Mouse (Mus musculus): ENCODE data around the gene Atp2a1. TPM values are rescaled to one million over a fixed set of nuclear protein-coding genes. Genes with fewer than 3 reads are reported as not detected.
"Not testable (repeated sequence)": the region's sequence is repeated elsewhere in the genome, so short reads cannot be mapped to it uniquely, and the experiment has no call there.

The Atp2a1 gene
- polyA plus RNA-seq, 1 experiment from 2014 or later, result 0.24 TPM

- Histone ChIP-seq H3K9ac (ENCODE audit: low read length) (no peak overlapping the region), H3K36me3 (ENCODE audit: control insufficient read depth, insufficient read depth, low read length) (peaks cover 83% of the 10 kb centered on the region), H3K4me2 (ENCODE audit: low read length) (no peak overlapping the region), H3K27me3 (replicated peaks; ENCODE audit: control insufficient read depth, insufficient read depth, low read length) (no peaks in the 10 kb centered on the region), H3K27ac (ENCODE audit: low read depth, low read length) (no peak overlapping the region), H3K4me3 (ENCODE audit: low read depth, low read length) (no peak overlapping the region), H3K4me1 (ENCODE audit: control insufficient read depth, insufficient read depth, low read length) (peaks cover 8% of the 10 kb centered on the region; the same call in 1 of the 2 replicates), H3K9me3 (replicated peaks; ENCODE audit: control insufficient read depth, low read length) (no peaks in the 10 kb centered on the region)
- ATAC-seq (no peak), DNase-seq (ENCODE audit: low spot score) (no peak)
- WGBS, result 92% methylated on average over 12 of the region's 12 CpGs
Observed at GRCm38 (mm10) chr7:126497966-126498365, 35.1 kb upstream of the Atp2a1 start.

GRCm38 (mm10) chr7:126496475-126496874 is 33.6 kb upstream of the Atp2a1 start:
- no peak overlapping the region for H3K4me3 ChIP-seq (ENCODE audit: low read depth, low read length)
- H3K27me3 ChIP-seq (replicated peaks; ENCODE audit: control insufficient read depth, insufficient read depth, low read length), result no peaks in the 10 kb centered on the region
- WGBS, result 95% methylated on average over 5 of the region's 5 CpGs
- no peak for ATAC-seq
- DNase-seq (ENCODE audit: low spot score), result no peak
- H3K27ac ChIP-seq (ENCODE audit: low read depth, low read length), result no peak overlapping the region
- no peaks in the 10 kb centered on the region for H3K9me3 ChIP-seq (replicated peaks; ENCODE audit: control insufficient read depth, low read length)
- no peak overlapping the region for H3K4me2 ChIP-seq (ENCODE audit: low read length)
- H3K36me3 ChIP-seq (ENCODE audit: control insufficient read depth, insufficient read depth, low read length), result peaks cover 96% of the 10 kb centered on the region
- H3K4me1 ChIP-seq (ENCODE audit: control insufficient read depth, insufficient read depth, low read length), result peaks cover 7% of the 10 kb centered on the region; the same call in 1 of the 2 replicates
- H3K9ac ChIP-seq (ENCODE audit: low read length), result no peak overlapping the region

- Histone ChIP-seq H3K36me3 (ENCODE audit: control insufficient read depth, insufficient read depth, low read length) (peaks cover 96% of the 10 kb centered on the region), H3K27ac (ENCODE audit: low read depth, low read length) (no peak overlapping the region), H3K4me1 (ENCODE audit: control insufficient read depth, insufficient read depth, low read length) (no peaks in the 10 kb centered on the region), H3K9ac (ENCODE audit: low read length) (no peak overlapping the region), H3K9me3 (replicated peaks; ENCODE audit: control insufficient read depth, low read length) (no peaks in the 10 kb centered on the region), H3K4me2 (ENCODE audit: low read length) (no peak overlapping the region), H3K27me3 (replicated peaks; ENCODE audit: control insufficient read depth, insufficient read depth, low read length) (no peaks in the 10 kb centered on the region), H3K4me3 (ENCODE audit: low read depth, low read length) (no peak overlapping the region)
- 91% methylated on average over 6 of the region's 6 CpGs for WGBS
- no peak for DNase-seq (ENCODE audit: low spot score)
- no peak for ATAC-seq
Observed at GRCm38 (mm10) chr7:126494120-126494519, 31.2 kb upstream of the Atp2a1 start.

- ATAC-seq (no peak), DNase-seq (ENCODE audit: low spot score) (no peak)
- H3K27ac ChIP-seq (ENCODE audit: low read depth, low read length), result no peak overlapping the region
- H3K4me1 ChIP-seq (ENCODE audit: control insufficient read depth, insufficient read depth, low read length), result peaks cover 4% of the 10 kb centered on the region; the same call in 1 of the 2 replicates
- H3K9me3 ChIP-seq (replicated peaks; ENCODE audit: control insufficient read depth, low read length), result no peaks in the 10 kb centered on the region
- H3K4me2 ChIP-seq (ENCODE audit: low read length), result no peak overlapping the region
- H3K36me3 ChIP-seq (ENCODE audit: control insufficient read depth, insufficient read depth, low read length), result peaks cover 80% of the 10 kb centered on the region
- H3K9ac ChIP-seq (ENCODE audit: low read length), result no peak overlapping the region
- H3K4me3 ChIP-seq (ENCODE audit: low read depth, low read length), result no peak overlapping the region
- no peaks in the 10 kb centered on the region for H3K27me3 ChIP-seq (replicated peaks; ENCODE audit: control insufficient read depth, insufficient read depth, low read length)
- WGBS, result 68% methylated on average over 11 of the region's 11 CpGs
Observed at GRCm38 (mm10) chr7:126491973-126492372, 29.1 kb upstream of the Atp2a1 start.

GRCm38 (mm10) chr7:126491005-126491404 is 28.1 kb upstream of the Atp2a1 start:
- 75% methylated on average over 1 of the region's 1 CpGs for WGBS
- no peak for ATAC-seq

GRCm38 (mm10) chr7:126487617-126488385 is 24.9 kb upstream of the Atp2a1 start:
- peak overlapping the region; percentile 56 for H3K4me3 ChIP-seq (ENCODE audit: low read depth, low read length)
- ATAC-seq; H3K27ac ChIP-seq (ENCODE audit: low read depth, low read length); H3K9me3 ChIP-seq (replicated peaks; ENCODE audit: control insufficient read depth, low read length); H3K4me1 ChIP-seq (ENCODE audit: control insufficient read depth, insufficient read depth, low read length); DNase-seq (ENCODE audit: low spot score); H3K27me3 ChIP-seq (replicated peaks; ENCODE audit: control insufficient read depth, insufficient read depth, low read length): not testable (repeated sequence)
- peaks cover 38% of the 10 kb centered on the region for H3K36me3 ChIP-seq (ENCODE audit: control insufficient read depth, insufficient read depth, low read length)
- peak overlapping the region; percentile 93 for H3K4me2 ChIP-seq (ENCODE audit: low read length)
- H3K9ac ChIP-seq (ENCODE audit: low read length), result peak overlapping the region; percentile 70
- 19% methylated on average over 23 of the region's 25 CpGs for WGBS

More at GRCm38 (mm10) chr7:126491005-126491404, 28.1 kb upstream of the Atp2a1 start:
- no peak for DNase-seq (ENCODE audit: low spot score)
- H3K4me2 ChIP-seq (ENCODE audit: low read length), result no peak overlapping the region
- peaks cover 7% of the 10 kb centered on the region for H3K4me1 ChIP-seq (ENCODE audit: control insufficient read depth, insufficient read depth, low read length)
- H3K9me3 ChIP-seq (replicated peaks; ENCODE audit: control insufficient read depth, low read length), result no peaks in the 10 kb centered on the region
- no peak overlapping the region for H3K27ac ChIP-seq (ENCODE audit: low read depth, low read length)
- H3K27me3 ChIP-seq (replicated peaks; ENCODE audit: control insufficient read depth, insufficient read depth, low read length), result no peaks in the 10 kb centered on the region
- H3K4me3 ChIP-seq (ENCODE audit: low read depth, low read length), result no peak overlapping the region
- H3K36me3 ChIP-seq (ENCODE audit: control insufficient read depth, insufficient read depth, low read length), result peaks cover 70% of the 10 kb centered on the region
- H3K9ac ChIP-seq (ENCODE audit: low read length), result no peak overlapping the region

GRCm38 (mm10) chr7:126487052-126487483 is 24.2 kb upstream of the Atp2a1 start, which contains the start of gene Tufm:
TSS of gene Tufm (plus strand) at chr7:126487361.
- H3K4me3 ChIP-seq (ENCODE audit: low read depth, low read length), result peak within 1 kb of the TSS; percentile 56
- H3K27ac ChIP-seq (ENCODE audit: low read depth, low read length), result peak within 1 kb of the TSS; percentile 60; the same call in 1 of the 2 replicates
- under 1% methylated on average over 32 of the region's 32 CpGs for WGBS
- H3K4me1 ChIP-seq (ENCODE audit: control insufficient read depth, insufficient read depth, low read length), result peaks cover 7% of the 10 kb centered on the region
- no peaks in the 10 kb centered on the region for H3K27me3 ChIP-seq (replicated peaks; ENCODE audit: control insufficient read depth, insufficient read depth, low read length)
- H3K4me2 ChIP-seq (ENCODE audit: low read length), result peak within 1 kb of the TSS; percentile 93
- peaks cover 31% of the 10 kb centered on the region for H3K36me3 ChIP-seq (ENCODE audit: control insufficient read depth, insufficient read depth, low read length)
- ATAC-seq (peak; percentile 93), DNase-seq (ENCODE audit: low spot score) (peak; percentile 99)
- H3K9ac ChIP-seq (ENCODE audit: low read length), result peak within 1 kb of the TSS; percentile 70
- no peaks in the 10 kb centered on the region for H3K9me3 ChIP-seq (replicated peaks; ENCODE audit: control insufficient read depth, low read length)

GRCm38 (mm10) chr7:126482392-126482871 is 19.5 kb upstream of the Atp2a1 start:
- WGBS, result 1% methylated on average over 23 of the region's 23 CpGs
- peak; percentile 71 for DNase-seq (ENCODE audit: low spot score)
- H3K4me3 ChIP-seq (ENCODE audit: low read depth, low read length), result peak overlapping the region; percentile 18
- peaks cover 3% of the 10 kb centered on the region for H3K4me1 ChIP-seq (ENCODE audit: control insufficient read depth, insufficient read depth, low read length)
- H3K9ac ChIP-seq (ENCODE audit: low read length), result peak overlapping the region; percentile 37
- no peaks in the 10 kb centered on the region for H3K27me3 ChIP-seq (replicated peaks; ENCODE audit: control insufficient read depth, insufficient read depth, low read length)
- H3K4me2 ChIP-seq (ENCODE audit: low read length), result peak overlapping the region; percentile 53
- no peaks in the 10 kb centered on the region for H3K9me3 ChIP-seq (replicated peaks; ENCODE audit: control insufficient read depth, low read length)
- H3K36me3 ChIP-seq (ENCODE audit: control insufficient read depth, insufficient read depth, low read length), result no peaks in the 10 kb centered on the region
- ATAC-seq, result peak; percentile 49
- H3K27ac ChIP-seq (ENCODE audit: low read depth, low read length), result no peak overlapping the region

GRCm38 (mm10) chr7:126481699-126482098 is 18.8 kb upstream of the Atp2a1 start:
- H3K9ac ChIP-seq (ENCODE audit: low read length), result no peak overlapping the region
- no peak overlapping the region for H3K4me2 ChIP-seq (ENCODE audit: low read length)
- H3K4me3 ChIP-seq (ENCODE audit: low read depth, low read length), result no peak overlapping the region
- peaks cover 2% of the 10 kb centered on the region for H3K4me1 ChIP-seq (ENCODE audit: control insufficient read depth, insufficient read depth, low read length)
- no peaks in the 10 kb centered on the region for H3K27me3 ChIP-seq (replicated peaks; ENCODE audit: control insufficient read depth, insufficient read depth, low read length)
- H3K36me3 ChIP-seq (ENCODE audit: control insufficient read depth, insufficient read depth, low read length), result no peaks in the 10 kb centered on the region
- no peak overlapping the region for H3K27ac ChIP-seq (ENCODE audit: low read depth, low read length)
- H3K9me3 ChIP-seq (replicated peaks; ENCODE audit: control insufficient read depth, low read length), result no peaks in the 10 kb centered on the region
- ATAC-seq, result no peak
- WGBS, result 22% methylated on average over 5 of the region's 5 CpGs
- peak; percentile 60 for DNase-seq (ENCODE audit: low spot score)
